13 mouse cellular contexts compared by ENCODE assay signal in the genomic region with DNA sequence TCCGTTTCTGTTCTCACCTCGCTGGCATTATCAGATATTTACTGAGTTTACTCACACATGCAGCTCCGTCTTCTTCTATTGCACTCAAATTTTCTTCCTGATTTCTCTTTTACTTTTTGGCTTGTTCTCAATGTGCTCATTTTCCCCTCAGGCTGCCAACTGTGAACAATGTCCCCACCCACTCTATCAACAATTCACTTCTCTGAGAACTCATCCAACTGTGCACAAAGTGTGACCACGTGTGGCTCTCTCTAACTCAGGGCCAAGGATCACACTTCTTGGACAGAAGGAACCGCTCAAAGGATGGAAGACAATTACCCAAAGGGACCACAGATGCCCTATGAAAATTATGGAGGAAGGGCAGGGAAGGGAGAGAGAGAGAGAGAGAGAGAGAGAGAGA.
"Had no signal": no experiment of that assay in that cellular context is flagged by ENCODE, and none has a peak within 500 bp of the region (broad histone marks: within the 10 kb centered on the region; RNA-seq: fewer than 3 reads in every experiment).

No protein-coding gene starts in this region.

- H3K9ac ChIP-seq: limb, embryonic 12.5 days; liver, embryonic 13.5 days; liver, postnatal 0 days; midbrain, embryonic 15.5 days; neural tube, embryonic 13.5 days had no signal

- H3K27me3 ChIP-seq: limb, embryonic 12.5 days; liver, embryonic 13.5 days; midbrain, embryonic 15.5 days; neural tube, embryonic 13.5 days had no signal

- DNase-seq: kidney, adult 18-20 months; kidney, postnatal 10 days; kidney, postnatal 4 days; liver; liver, embryonic 13.5 days; liver, postnatal 0 days; retina, postnatal 1 day; right cerebral cortex, postnatal 14 days; thymus, postnatal 4 days had no signal

- H3K27ac ChIP-seq: limb, embryonic 12.5 days; liver, embryonic 13.5 days; midbrain, embryonic 10.5 days; midbrain, embryonic 15.5 days; neural tube, embryonic 13.5 days had no signal

- H3K4me3 ChIP-seq: limb, embryonic 12.5 days; liver, embryonic 13.5 days; midbrain, embryonic 10.5 days; midbrain, embryonic 15.5 days; neural tube, embryonic 13.5 days had no signal

- H3K36me3 ChIP-seq: limb, embryonic 12.5 days; liver, embryonic 13.5 days; midbrain, embryonic 15.5 days; neural tube, embryonic 13.5 days had no signal

- H3K4me2 ChIP-seq: limb, embryonic 12.5 days; liver, embryonic 13.5 days; midbrain, embryonic 15.5 days; neural tube, embryonic 13.5 days had no signal

- ATAC-seq: liver, postnatal 0 days; midbrain, embryonic 15.5 days had no signal

- H3K4me1 ChIP-seq: liver, embryonic 13.5 days; midbrain, embryonic 15.5 days had no signal

- H3K9me3 ChIP-seq: limb, embryonic 12.5 days; liver, embryonic 13.5 days; midbrain, embryonic 10.5 days; midbrain, embryonic 15.5 days; neural tube, embryonic 13.5 days had no signal
